ENCODE assay signal across 8 mouse cellular contexts in the genomic region with DNA sequence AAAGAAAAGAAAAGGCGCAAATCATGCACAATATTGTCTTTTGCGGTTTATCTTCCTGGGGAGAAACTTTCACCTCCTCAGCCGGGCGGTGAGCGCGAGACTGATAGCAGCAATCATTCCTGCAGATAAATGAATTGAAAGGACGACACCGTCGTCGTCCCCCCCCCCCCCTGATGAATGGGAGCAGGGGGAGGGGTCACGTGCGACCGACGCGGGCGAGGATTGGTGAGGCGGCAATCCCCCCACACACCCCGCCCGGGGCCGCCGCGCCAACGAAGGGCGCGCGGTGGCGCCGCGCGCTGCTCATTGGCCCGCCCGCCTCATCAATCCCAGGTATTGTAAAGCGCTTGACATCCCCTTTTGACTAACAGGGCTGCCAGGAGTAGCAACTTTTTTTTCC. TPM values are rescaled to one million over a fixed set of nuclear protein-coding genes. Genes with fewer than 3 reads are reported as not detected.
DNase-seq lines count a peak whose midpoint lies in the region; ATAC-seq and TF ChIP-seq lines count a peak whose summit lies in the region.
"Had no signal": no experiment of that assay in that cellular context is flagged by ENCODE, and none has a peak within 500 bp of the region (broad histone marks: within the 10 kb centered on the region; RNA-seq: fewer than 3 reads in every experiment).

Zic1 (minus strand) TSS at position 147 of the 400 bp plus-strand sequence.

- peak within 1 kb of the TSS; percentile 96 for H3K27ac ChIP-seq in hindbrain, embryonic 14.5 days
- peak within 1 kb of the TSS; percentile 94 for H3K27ac ChIP-seq in midbrain, embryonic 12.5 days (replicated peaks)

- no peak for DNase-seq in lung, adult 2 months
- no peak for DNase-seq in lung, postnatal 25 days (ENCODE audit: low spot score)
- DNase-seq in cerebellum, postnatal 25 days = peak; percentile 92 to 96
- peak; percentile 78 for DNase-seq in hindbrain, embryonic 14.5 days (ENCODE audit: low spot score)
- DNase-seq in adrenal gland, adult 8-10 months = no peak
- DNase-seq in yolk sac, embryonic 10.5 days (ENCODE audit: low spot score) = no peak

- no peak for TF ChIP-seq CTCF in lung, adult 2 months (IDR thresholded peaks at IDR 0.05; ENCODE audit: insufficient read depth, low read length)

- H3K9ac ChIP-seq in hindbrain, embryonic 14.5 days = peak within 1 kb of the TSS; percentile 97
- H3K9ac ChIP-seq in midbrain, embryonic 12.5 days (replicated peaks) = peak within 1 kb of the TSS; percentile 92

- peak within 1 kb of the TSS; percentile 26 for H3K4me3 ChIP-seq in lung, adult 2 months (replicated peaks; ENCODE audit: extremely low read depth, low read depth, low read length)
- H3K4me3 ChIP-seq in hindbrain, embryonic 14.5 days (replicated peaks; ENCODE audit: low read length) = peak within 1 kb of the TSS; percentile 51
- H3K4me3 ChIP-seq in midbrain, embryonic 12.5 days = peak within 1 kb of the TSS; percentile 79
- H3K4me3 ChIP-seq: erythroblast, embryonic 14.5 days had no signal

- peak; percentile 91 for ATAC-seq in hindbrain, embryonic 14.5 days (ENCODE audit: low FRiP score)
- ATAC-seq in midbrain, embryonic 12.5 days (ENCODE audit: low FRiP score, low read depth) = peak; percentile 84

- H3K4me1 ChIP-seq in lung, adult 2 months (ENCODE audit: control insufficient read depth, insufficient read depth, low read length) = peaks cover 3% of the 10 kb centered on the region
- no peaks in the 10 kb centered on the region for H3K4me1 ChIP-seq in hindbrain, embryonic 14.5 days (replicated peaks; ENCODE audit: control insufficient read depth, insufficient read depth, low read length)
- H3K4me1 ChIP-seq in midbrain, embryonic 12.5 days = peaks cover 9% of the 10 kb centered on the region; the same call in 1 of the 2 replicates

- no peak for TF ChIP-seq POLR2A in lung, adult 2 months (IDR thresholded peaks at IDR 0.05; ENCODE audit: borderline replicate concordance, extremely low read depth, low read depth, low read length)

- H3K4me2 ChIP-seq in hindbrain, embryonic 14.5 days (replicated peaks) = peak within 1 kb of the TSS; percentile 52
- peak within 1 kb of the TSS; percentile 51 for H3K4me2 ChIP-seq in midbrain, embryonic 12.5 days (replicated peaks)

- 2% methylated on average over 31 of the region's 33 CpGs for WGBS in lung, adult 2 months
- WGBS in hindbrain, embryonic 14.5 days = under 1% methylated on average over 31 of the region's 33 CpGs
- under 1% methylated on average over 33 of the region's 33 CpGs for WGBS in midbrain, embryonic 12.5 days

- no peaks in the 10 kb centered on the region for H3K9me3 ChIP-seq in hindbrain, embryonic 14.5 days (ENCODE audit: control insufficient read depth, low read length)
- no peaks in the 10 kb centered on the region for H3K9me3 ChIP-seq in midbrain, embryonic 12.5 days

- H3K27me3 ChIP-seq in hindbrain, embryonic 14.5 days (ENCODE audit: control insufficient read depth, insufficient read depth, low read length) = peaks cover 50% of the 10 kb centered on the region
- peaks cover 69% of the 10 kb centered on the region for H3K27me3 ChIP-seq in midbrain, embryonic 12.5 days

- peaks cover 8% of the 10 kb centered on the region; the same call in 1 of the 2 replicates for H3K36me3 ChIP-seq in hindbrain, embryonic 14.5 days (replicated peaks; ENCODE audit: control insufficient read depth, insufficient read depth)
- H3K36me3 ChIP-seq in midbrain, embryonic 12.5 days = no peaks in the 10 kb centered on the region

RNA-seq across cellular contexts. Expression of gene Zic1, which starts in this region (rescaled TPM):
- 0.49 and 1.6 TPM in 2 replicates for polyA plus RNA-seq in lung, adult 2 months (2012; rRNA removed)
- 21.4 and 25.1 TPM in 2 replicates for polyA plus RNA-seq in hindbrain, embryonic 14.5 days (2014; fragmentation: Nextera tagmentation; extraction: Ambion mirVana)
- 11.9 and 17.2 TPM in 2 replicates for polyA plus RNA-seq in midbrain, embryonic 12.5 days (2016; fragmentation: Nextera tagmentation; extraction: Ambion mirVana)
- under 1 TPM in 1 of 4 experiments, not detected in 3; 0.28 TPM for total RNA-seq in adrenal gland, adult 8-10 months (2022)
- polyA plus RNA-seq: erythroblast, embryonic 14.5 days had no signal

Comparison
In these comparisons a context has a peak if more than half of its experiments do, and no peak if none do; other contexts are left out.
1. DNase-seq: peak in cerebellum, postnatal 25 days (2 of 2) and hindbrain, embryonic 14.5 days (single experiment); none in lung, adult 2 months (single experiment), lung, postnatal 25 days (single experiment), adrenal gland, adult 8-10 months (single experiment) and yolk sac, embryonic 10.5 days (single experiment).
2. H3K4me3 ChIP-seq: peak in every context shown above with its lines; median percentile 79 in midbrain, embryonic 12.5 days; 51 in hindbrain, embryonic 14.5 days; 26 in lung, adult 2 months.